Mouse (Mus musculus): ENCODE data around the gene Klk9. TPM values are rescaled to one million over a fixed set of nuclear protein-coding genes. Genes with fewer than 3 reads are reported as not detected.

The Klk9 gene
- polyA plus RNA-seq, 2 experiments: 0.21 TPM

DNA sequence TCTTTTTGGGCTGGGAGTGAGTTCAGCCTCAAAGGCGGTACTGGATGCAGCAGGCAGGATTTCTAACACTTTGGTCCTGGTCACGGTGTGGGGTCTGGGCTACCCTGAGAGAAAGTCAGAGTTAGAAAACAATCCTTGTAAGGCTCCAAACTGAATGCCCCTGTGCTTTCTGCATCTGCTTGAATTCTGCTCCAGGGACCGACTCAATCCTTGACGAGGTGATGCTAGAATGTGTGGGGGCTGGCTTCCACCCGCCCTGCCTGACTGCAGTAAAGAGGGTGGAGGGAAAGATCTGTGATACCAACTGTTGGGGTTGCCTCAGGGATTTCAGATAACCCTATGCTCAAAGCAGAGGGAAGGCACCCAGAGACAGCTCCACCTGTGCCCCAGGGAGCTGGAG is 19.3 kb downstream of the Klk9 start, which contains the start of gene Klk7:
Gene Klk7 (plus strand): TSS at position 301 of the 400 bp plus-strand sequence.
- ATAC-seq (ENCODE audit: low FRiP score, low read depth) (no peak), DNase-seq (ENCODE audit: low spot score) (no peak)
- Histone ChIP-seq H3K27me3 (ENCODE audit: control insufficient read depth, insufficient read depth, low read length) (no peaks in the 10 kb centered on the region), H3K4me2 (replicated peaks; ENCODE audit: low read depth, low read length, severe bottlenecking) (no peak within 1 kb of the TSS), H3K27ac (replicated peaks; ENCODE audit: low read depth, low read length) (no peak within 1 kb of the TSS), H3K9ac (ENCODE audit: low read depth, low read length, severe bottlenecking) (no peak within 1 kb of the TSS), H3K4me1 (ENCODE audit: control insufficient read depth, insufficient read depth, low read length) (no peaks in the 10 kb centered on the region), H3K4me3 (replicated peaks; ENCODE audit: low read length) (no peak within 1 kb of the TSS), H3K9me3 (ENCODE audit: control insufficient read depth, low read length) (no peaks in the 10 kb centered on the region), H3K36me3 (ENCODE audit: control insufficient read depth, insufficient read depth, low read length) (no peaks in the 10 kb centered on the region)
- WGBS: 37% methylated on average over 5 of the region's 5 CpGs
- no peak for TF ChIP-seq POLR2A (IDR thresholded peaks at IDR 0.05; ENCODE audit: borderline replicate concordance, extremely low read depth, insufficient read depth, insufficient read length)

- no peak for DNase-seq (ENCODE audit: low spot score)
- no peak for TF ChIP-seq POLR2A (IDR thresholded peaks at IDR 0.05; ENCODE audit: borderline replicate concordance, extremely low read depth, insufficient read depth, insufficient read length)
- Histone ChIP-seq H3K9ac (ENCODE audit: low read depth, low read length, severe bottlenecking) (no peak overlapping the region), H3K27ac (replicated peaks; ENCODE audit: low read depth, low read length) (no peak overlapping the region), H3K4me1 (ENCODE audit: control insufficient read depth, insufficient read depth, low read length) (no peaks in the 10 kb centered on the region), H3K4me2 (replicated peaks; ENCODE audit: low read depth, low read length, severe bottlenecking) (no peak overlapping the region), H3K36me3 (ENCODE audit: control insufficient read depth, insufficient read depth, low read length) (no peaks in the 10 kb centered on the region), H3K9me3 (ENCODE audit: control insufficient read depth, low read length) (no peaks in the 10 kb centered on the region), H3K27me3 (ENCODE audit: control insufficient read depth, insufficient read depth, low read length) (no peaks in the 10 kb centered on the region), H3K4me3 (replicated peaks; ENCODE audit: low read length) (no peak overlapping the region)
- WGBS: 85% methylated on average over 7 of the region's 7 CpGs
- no peak for ATAC-seq (ENCODE audit: low FRiP score, low read depth)
These were observed 23.5 kb downstream of the Klk9 start for GRCm38 (mm10) chr7:43815211-43815610.

- no peak overlapping the region for H3K9ac ChIP-seq (ENCODE audit: low read depth, low read length, severe bottlenecking)
- no peak for DNase-seq (ENCODE audit: low spot score)
- no peaks in the 10 kb centered on the region for H3K36me3 ChIP-seq (ENCODE audit: control insufficient read depth, insufficient read depth, low read length)
- H3K27me3 ChIP-seq (ENCODE audit: control insufficient read depth, insufficient read depth, low read length): no peaks in the 10 kb centered on the region
- no peaks in the 10 kb centered on the region for H3K9me3 ChIP-seq (ENCODE audit: control insufficient read depth, low read length)
- ATAC-seq (ENCODE audit: low FRiP score, low read depth): no peak
- no peaks in the 10 kb centered on the region for H3K4me1 ChIP-seq (ENCODE audit: control insufficient read depth, insufficient read depth, low read length)
- no peak overlapping the region for H3K27ac ChIP-seq (replicated peaks; ENCODE audit: low read depth, low read length)
- no peak overlapping the region for H3K4me2 ChIP-seq (replicated peaks; ENCODE audit: low read depth, low read length, severe bottlenecking)
- H3K4me3 ChIP-seq (replicated peaks; ENCODE audit: low read length): no peak overlapping the region
- no peak for TF ChIP-seq POLR2A (IDR thresholded peaks at IDR 0.05; ENCODE audit: borderline replicate concordance, extremely low read depth, insufficient read depth, insufficient read length)
These were observed 25.1 kb downstream of the Klk9 start for GRCm38 (mm10) chr7:43816746-43817145.

DNA sequence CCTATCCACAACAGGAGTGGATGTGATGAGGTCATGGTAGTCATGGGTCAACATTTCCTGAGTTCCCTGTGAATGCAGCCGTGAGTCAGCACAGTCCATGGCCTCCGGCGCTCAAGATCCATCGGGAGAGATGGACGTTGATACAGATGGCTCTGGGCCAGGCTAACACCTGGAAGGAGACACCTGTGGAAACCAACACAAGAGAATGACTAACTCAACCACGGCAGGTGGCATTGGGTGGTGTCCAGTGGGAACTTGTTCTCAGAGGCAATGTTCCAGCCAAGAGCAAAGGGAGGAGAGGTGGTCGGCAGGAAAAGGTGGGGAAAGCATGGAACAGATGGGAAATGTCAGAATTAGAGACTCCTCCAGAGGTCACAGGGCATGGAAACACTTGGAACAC is 29.9 kb downstream of the Klk9 start:
- TF ChIP-seq POLR2A (IDR thresholded peaks at IDR 0.05; ENCODE audit: borderline replicate concordance, extremely low read depth, insufficient read depth, insufficient read length): no peak
- H3K4me2 ChIP-seq (replicated peaks; ENCODE audit: low read depth, low read length, severe bottlenecking): no peak overlapping the region
- WGBS: 84% methylated on average over 7 of the region's 7 CpGs
- H3K36me3 ChIP-seq (ENCODE audit: control insufficient read depth, insufficient read depth, low read length): no peaks in the 10 kb centered on the region
- no peak overlapping the region for H3K9ac ChIP-seq (ENCODE audit: low read depth, low read length, severe bottlenecking)
- DNase-seq (ENCODE audit: low spot score) (no peak), ATAC-seq (ENCODE audit: low FRiP score, low read depth) (no peak)
- H3K4me3 ChIP-seq (replicated peaks; ENCODE audit: low read length): no peak overlapping the region
- no peaks in the 10 kb centered on the region for H3K9me3 ChIP-seq (ENCODE audit: control insufficient read depth, low read length)
- no peaks in the 10 kb centered on the region for H3K27me3 ChIP-seq (ENCODE audit: control insufficient read depth, insufficient read depth, low read length)
- no peaks in the 10 kb centered on the region for H3K4me1 ChIP-seq (ENCODE audit: control insufficient read depth, insufficient read depth, low read length)
- H3K27ac ChIP-seq (replicated peaks; ENCODE audit: low read depth, low read length): no peak overlapping the region

GRCm38 (mm10) chr7:43824199-43824598 is 32.5 kb downstream of the Klk9 start, which contains the start of gene Klk6:
TSS of gene Klk6 (plus strand) at chr7:43824499.
- Histone ChIP-seq H3K36me3 (ENCODE audit: control insufficient read depth, insufficient read depth, low read length) (no peaks in the 10 kb centered on the region), H3K4me1 (ENCODE audit: control insufficient read depth, insufficient read depth, low read length) (no peaks in the 10 kb centered on the region), H3K9me3 (ENCODE audit: control insufficient read depth, low read length) (no peaks in the 10 kb centered on the region), H3K4me3 (replicated peaks; ENCODE audit: low read length) (no peak within 1 kb of the TSS), H3K27ac (replicated peaks; ENCODE audit: low read depth, low read length) (no peak within 1 kb of the TSS), H3K9ac (ENCODE audit: low read depth, low read length, severe bottlenecking) (no peak within 1 kb of the TSS), H3K27me3 (ENCODE audit: control insufficient read depth, insufficient read depth, low read length) (no peaks in the 10 kb centered on the region), H3K4me2 (replicated peaks; ENCODE audit: low read depth, low read length, severe bottlenecking) (no peak within 1 kb of the TSS)
- DNase-seq (ENCODE audit: low spot score) (no peak), ATAC-seq (ENCODE audit: low FRiP score, low read depth) (no peak)
- TF ChIP-seq POLR2A (IDR thresholded peaks at IDR 0.05; ENCODE audit: borderline replicate concordance, extremely low read depth, insufficient read depth, insufficient read length): no peak
- 92% methylated on average over 10 of the region's 10 CpGs for WGBS

GRCm38 (mm10) chr7:43826056-43826455 is 34.4 kb downstream of the Klk9 start:
- H3K4me1 ChIP-seq (ENCODE audit: control insufficient read depth, insufficient read depth, low read length): no peaks in the 10 kb centered on the region
- H3K9me3 ChIP-seq (ENCODE audit: control insufficient read depth, low read length): no peaks in the 10 kb centered on the region
- no peak overlapping the region for H3K9ac ChIP-seq (ENCODE audit: low read depth, low read length, severe bottlenecking)
- TF ChIP-seq POLR2A (IDR thresholded peaks at IDR 0.05; ENCODE audit: borderline replicate concordance, extremely low read depth, insufficient read depth, insufficient read length): no peak
- no peaks in the 10 kb centered on the region for H3K36me3 ChIP-seq (ENCODE audit: control insufficient read depth, insufficient read depth, low read length)
- H3K27ac ChIP-seq (replicated peaks; ENCODE audit: low read depth, low read length): no peak overlapping the region
- WGBS: 76% methylated on average over 5 of the region's 5 CpGs
- ATAC-seq (ENCODE audit: low FRiP score, low read depth) (no peak), DNase-seq (ENCODE audit: low spot score) (no peak)
- no peak overlapping the region for H3K4me2 ChIP-seq (replicated peaks; ENCODE audit: low read depth, low read length, severe bottlenecking)
- no peaks in the 10 kb centered on the region for H3K27me3 ChIP-seq (ENCODE audit: control insufficient read depth, insufficient read depth, low read length)
- no peak overlapping the region for H3K4me3 ChIP-seq (replicated peaks; ENCODE audit: low read length)

All from limb, embryonic 14.5 days (tissue).